Mouse (Mus musculus) forebrain, embryonic 12.5 days (tissue): ENCODE measurements around the gene Cox7a1. TPM values are rescaled to one million over a fixed set of nuclear protein-coding genes. Genes with fewer than 3 reads are reported as not detected.
"Not testable (repeated sequence)": the region's sequence is repeated elsewhere in the genome, so short reads cannot be mapped to it uniquely, and the experiment has no call there.

Experiments used
- ATAC-seq: fragments of 200-750 bp; cut with Nextera tagmentation; 2 replicates; pipeline ENCODE4 v1.8.0; 2017; ENCODE audit warnings: moderate TSS enrichment; ENCODE audit not compliant: low FRiP score
- H3K27ac ChIP-seq: fragments of 300-500 bp; sonication (generic); 2 replicates; pipeline ENCODE4 v1.5.1; 2016; ENCODE audit warnings: mild to moderate bottlenecking
- H3K27me3 ChIP-seq: fragments of 300-500 bp; sonication (generic); 2 replicates; pipeline ENCODE4 v1.6.1; 2016; ENCODE audit warnings: mild to moderate bottlenecking
- H3K36me3 ChIP-seq: fragments of 300-500 bp; sonication (generic); replicated peaks from 2 replicates; pipeline ENCODE4 v1.6.1; 2016; ENCODE audit warnings: mild to moderate bottlenecking
- H3K4me1 ChIP-seq: fragments of 300-500 bp; sonication (generic); 2 replicates; pipeline ENCODE4 v1.6.1; 2016
- H3K4me2 ChIP-seq: fragments of 300-500 bp; sonication (generic); 2 replicates; pipeline ENCODE4 v1.6.1; 2016; ENCODE audit warnings: mild to moderate bottlenecking, moderate library complexity
- H3K4me3 ChIP-seq: fragments of 300-500 bp; sonication (generic); replicated peaks from 2 replicates; pipeline ENCODE4 v1.5.1; 2016; ENCODE audit warnings: mild to moderate bottlenecking
- H3K9ac ChIP-seq: fragments of 300-500 bp; sonication (generic); 2 replicates; pipeline ENCODE4 v1.6.1; 2016; ENCODE audit warnings: mild to moderate bottlenecking
- H3K9me3 ChIP-seq: fragments of 300-500 bp; sonication (generic); 2 replicates; pipeline ENCODE4 v1.6.1; 2016
- WGBS: fragments of 180-500 bp; shearing (Covaris S2); methylation state at CpG from one replicate; pipeline ENCODE4 v1.1.7; 2016; 5-methylcytosine and 5-hydroxymethylcytosine counted together
- polyA plus RNA-seq: library from polyadenylated mRNA; unstranded; fragments of >200 nt; fragmentation: Nextera tagmentation; extraction: Ambion mirVana; gene quantifications from 2 replicates; pipeline ENCODE4 v1.2.1, GENCODE M21; 2016

The Cox7a1 gene
- polyA plus RNA-seq, 1 experiment from 2014 or later, result 3.0 TPM

DNA sequence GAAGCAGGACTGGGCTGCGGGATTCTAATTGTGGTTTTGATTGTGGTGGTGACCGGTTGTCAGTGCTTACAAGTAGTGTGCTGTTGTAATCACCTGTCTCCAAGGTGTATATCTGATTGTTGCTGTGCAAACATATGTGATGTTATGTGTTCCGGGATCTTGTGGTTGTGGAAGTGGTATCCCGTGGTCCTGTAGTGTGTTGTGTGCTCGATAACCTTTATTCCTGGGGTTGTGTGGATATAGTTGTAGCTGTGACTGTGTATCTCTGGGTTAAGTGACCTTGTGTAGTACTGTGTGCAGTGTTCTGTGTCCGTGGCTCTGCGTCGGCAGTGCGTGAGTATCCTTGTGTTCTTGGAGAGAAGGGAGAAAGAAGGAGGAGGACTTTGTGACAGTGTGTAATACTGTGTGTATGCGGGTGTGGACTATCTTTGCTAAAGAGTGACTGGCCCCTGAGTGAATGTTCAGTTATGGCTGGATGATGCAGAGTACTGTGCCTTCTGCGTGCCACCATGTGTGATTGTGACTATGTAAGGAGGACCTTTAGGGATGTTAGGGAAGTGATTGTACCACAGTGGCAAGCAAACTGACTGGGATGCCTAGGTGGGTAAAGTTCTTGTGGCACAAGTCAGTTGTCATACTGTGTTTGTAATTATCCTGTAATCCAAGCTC is 13.5 kb upstream of the Cox7a1 start:
- Histone ChIP-seq H3K9ac (peak overlapping the region; percentile 78), H3K4me3 (peak overlapping the region; percentile 69), H3K27ac (no peak overlapping the region), H3K9me3 (peaks cover 28% of the 10 kb centered on the region), H3K4me1 (peaks cover 12% of the 10 kb centered on the region), H3K36me3 (peaks cover 25% of the 10 kb centered on the region), H3K4me2 (peak overlapping the region; percentile 70), H3K27me3 (no peaks in the 10 kb centered on the region)
- 29% methylated on average over 11 of the region's 11 CpGs for WGBS
- ATAC-seq, result peak; percentile 39; the same call in 1 of the 2 replicates

DNA sequence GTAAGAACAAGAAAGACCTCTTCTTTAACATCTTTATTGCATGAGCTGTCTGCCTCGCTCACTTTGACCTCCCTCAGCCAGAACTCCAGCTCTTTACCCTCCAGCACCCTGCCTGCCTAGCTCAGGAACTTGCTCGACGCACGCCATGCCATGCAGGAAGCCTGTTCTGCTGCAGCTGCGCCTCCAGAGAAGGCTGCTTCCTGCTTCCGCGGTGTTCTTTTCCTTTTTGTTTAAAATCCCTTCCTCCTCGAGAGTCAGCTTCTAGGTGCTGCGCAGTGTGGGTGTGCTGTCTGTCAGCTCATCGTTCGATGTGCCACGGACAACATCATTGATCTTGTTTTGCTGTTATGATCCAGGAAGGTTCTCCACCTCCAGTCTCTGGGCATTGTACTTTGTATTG is 7.5 kb upstream of the Cox7a1 start:
- Histone ChIP-seq H3K4me3 (no peak overlapping the region), H3K4me2 (no peak overlapping the region), H3K36me3 (peaks cover 24% of the 10 kb centered on the region), H3K27me3 (no peaks in the 10 kb centered on the region), H3K9ac (no peak overlapping the region), H3K9me3 (no peaks in the 10 kb centered on the region), H3K27ac (no peak overlapping the region), H3K4me1 (no peaks in the 10 kb centered on the region)
- ATAC-seq, result no peak
- 88% methylated on average over 12 of the region's 12 CpGs for WGBS

DNA sequence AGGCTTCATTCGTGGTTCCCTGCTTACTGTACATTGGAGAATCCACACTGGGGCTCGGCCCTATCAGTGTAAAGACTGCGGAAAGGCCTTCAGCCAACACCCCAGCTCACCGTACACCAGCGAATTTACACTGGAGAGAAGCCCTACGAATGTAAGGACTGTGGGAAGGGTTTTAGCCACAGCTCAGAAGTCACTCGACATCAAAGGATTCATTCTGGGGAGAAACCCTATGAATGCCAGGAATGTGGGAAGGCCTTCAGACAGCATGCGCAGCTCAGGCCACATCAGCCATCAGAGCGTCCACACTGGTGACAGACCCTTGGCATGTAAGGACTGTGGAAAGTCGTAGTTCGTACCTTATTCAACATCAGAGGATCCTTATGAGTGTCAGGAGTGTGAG is 5.7 kb upstream of the Cox7a1 start:
- WGBS, result 88% methylated on average over 11 of the region's 11 CpGs
- no peak for ATAC-seq
- Histone ChIP-seq H3K4me2 (no peak overlapping the region), H3K27ac (no peak overlapping the region), H3K9ac (no peak overlapping the region), H3K36me3 (peaks cover 24% of the 10 kb centered on the region), H3K4me3 (no peak overlapping the region), H3K9me3 (no peaks in the 10 kb centered on the region), H3K4me1 (no peaks in the 10 kb centered on the region), H3K27me3 (no peaks in the 10 kb centered on the region)

DNA sequence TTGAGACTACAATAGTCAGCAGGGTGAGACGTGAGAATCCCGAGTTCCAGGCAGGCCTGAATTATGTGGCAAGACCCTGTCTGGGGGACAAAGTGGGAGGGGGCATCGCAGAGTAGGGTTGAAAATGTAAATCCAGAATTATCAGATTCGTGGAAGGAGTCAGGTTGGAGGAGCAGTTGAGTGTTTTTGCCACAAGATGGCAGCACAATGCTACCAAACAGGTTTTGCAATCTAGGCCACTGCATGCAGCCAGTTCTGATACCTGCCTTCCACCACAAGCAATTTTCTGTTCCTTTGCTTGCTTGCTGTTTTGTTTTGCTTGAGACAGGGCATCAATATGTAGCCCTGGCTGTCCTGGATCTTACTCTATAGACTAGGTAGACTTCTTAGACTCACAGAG is 2.6 kb upstream of the Cox7a1 start:
- Histone ChIP-seq H3K9me3 (no peaks in the 10 kb centered on the region), H3K4me3 (no peak overlapping the region), H3K9ac (no peak overlapping the region), H3K27ac (no peak overlapping the region; the same call in 1 of the 2 replicates), H3K27me3 (no peaks in the 10 kb centered on the region), H3K36me3 (peaks cover 26% of the 10 kb centered on the region), H3K4me1 (peaks cover 10% of the 10 kb centered on the region), H3K4me2 (no peak overlapping the region)
- WGBS, result 6% methylated on average over 4 of the region's 4 CpGs
- ATAC-seq, result peak; percentile 45; the same call in 1 of the 2 replicates

DNA sequence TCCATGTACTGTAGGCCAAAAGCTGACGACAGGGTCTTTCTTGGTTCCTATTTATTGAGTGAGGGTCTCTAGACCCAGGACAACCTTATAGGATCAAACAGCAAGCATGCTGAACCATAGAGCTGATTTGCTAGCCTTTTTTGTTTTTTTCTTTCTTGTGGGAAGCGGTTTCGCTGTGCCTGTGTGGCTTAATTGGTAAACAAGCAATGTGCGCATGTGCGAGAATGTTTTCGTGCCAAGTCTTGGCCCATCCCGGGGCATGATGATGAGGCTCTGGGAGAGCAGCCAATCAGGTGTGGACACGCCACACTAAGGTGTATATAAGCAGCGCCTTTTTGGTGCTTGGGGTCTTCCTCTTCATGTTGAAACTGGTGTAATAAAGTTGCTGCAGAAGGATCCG is 2.0 kb upstream of the Cox7a1 start:
- H3K4me2 ChIP-seq, H3K27ac ChIP-seq, ATAC-seq, H3K27me3 ChIP-seq, H3K9ac ChIP-seq, H3K4me3 ChIP-seq, H3K9me3 ChIP-seq: not testable (repeated sequence)
- H3K36me3 ChIP-seq, result peaks cover 26% of the 10 kb centered on the region
- H3K4me1 ChIP-seq, result peaks cover 10% of the 10 kb centered on the region
- WGBS, result 93% methylated on average over 10 of the region's 10 CpGs

DNA sequence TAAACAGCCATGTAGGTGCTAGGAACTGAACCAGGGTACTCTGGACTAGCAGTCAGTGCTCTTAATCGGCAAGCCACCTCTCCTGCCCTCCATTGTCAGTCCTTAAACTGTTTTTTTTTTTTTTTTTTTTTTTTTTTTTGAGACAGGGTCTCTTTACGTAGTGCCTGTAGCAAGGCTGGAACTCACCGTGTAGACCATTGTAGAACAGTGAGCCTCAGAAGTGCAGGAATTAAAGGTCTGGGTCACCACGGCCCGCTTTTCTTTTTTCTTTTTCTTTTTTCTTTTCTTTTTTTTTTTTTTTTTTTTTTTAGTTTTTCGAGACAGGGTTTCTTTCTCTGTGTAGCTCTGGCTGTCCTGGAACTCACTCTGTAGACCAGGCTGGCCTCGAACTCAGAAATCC is 755 bp upstream of the Cox7a1 start:
- H3K4me2 ChIP-seq, ATAC-seq, H3K9ac ChIP-seq, H3K4me3 ChIP-seq, H3K27ac ChIP-seq, H3K27me3 ChIP-seq, H3K9me3 ChIP-seq: not testable (repeated sequence)
- WGBS, result 70% methylated on average over 7 of the region's 7 CpGs
- Histone ChIP-seq H3K4me1 (peaks cover 10% of the 10 kb centered on the region), H3K36me3 (peaks cover 28% of the 10 kb centered on the region)

DNA sequence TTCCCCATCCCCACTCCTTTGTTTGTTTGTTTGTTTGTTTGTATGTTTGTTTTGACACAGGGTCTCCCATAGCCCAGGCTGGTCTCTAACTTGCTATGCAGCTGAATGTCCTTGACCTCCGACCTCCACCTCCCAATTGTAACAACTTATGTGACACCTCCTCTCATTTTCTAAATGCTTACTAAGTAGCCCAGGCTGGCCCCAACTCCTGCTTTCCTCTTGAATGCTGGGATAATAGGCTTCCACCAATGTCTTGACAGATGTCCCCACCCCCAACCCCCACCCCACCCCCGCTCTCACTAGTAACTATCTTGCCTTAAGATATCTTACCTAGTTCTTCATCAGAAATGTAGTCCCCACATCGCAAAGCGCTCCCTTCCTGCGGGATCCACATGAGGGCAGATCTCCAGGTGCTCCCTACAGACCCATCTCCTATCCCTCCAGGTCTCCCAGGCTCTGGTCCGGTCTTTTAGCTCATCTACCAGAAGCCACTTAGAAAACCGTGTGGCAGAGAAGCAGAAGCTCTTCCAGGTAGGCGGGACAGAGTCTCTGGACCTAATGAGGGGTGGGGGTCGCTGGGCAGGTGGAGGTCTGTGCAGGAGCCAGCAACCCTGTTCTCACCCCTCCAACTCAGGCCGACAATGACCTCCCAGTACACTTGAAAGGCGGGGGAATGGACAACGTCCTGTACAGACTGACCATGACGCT is 851 bp downstream of the Cox7a1 start:
- no peak overlapping the region for H3K4me3 ChIP-seq
- no peak for ATAC-seq

DNA sequence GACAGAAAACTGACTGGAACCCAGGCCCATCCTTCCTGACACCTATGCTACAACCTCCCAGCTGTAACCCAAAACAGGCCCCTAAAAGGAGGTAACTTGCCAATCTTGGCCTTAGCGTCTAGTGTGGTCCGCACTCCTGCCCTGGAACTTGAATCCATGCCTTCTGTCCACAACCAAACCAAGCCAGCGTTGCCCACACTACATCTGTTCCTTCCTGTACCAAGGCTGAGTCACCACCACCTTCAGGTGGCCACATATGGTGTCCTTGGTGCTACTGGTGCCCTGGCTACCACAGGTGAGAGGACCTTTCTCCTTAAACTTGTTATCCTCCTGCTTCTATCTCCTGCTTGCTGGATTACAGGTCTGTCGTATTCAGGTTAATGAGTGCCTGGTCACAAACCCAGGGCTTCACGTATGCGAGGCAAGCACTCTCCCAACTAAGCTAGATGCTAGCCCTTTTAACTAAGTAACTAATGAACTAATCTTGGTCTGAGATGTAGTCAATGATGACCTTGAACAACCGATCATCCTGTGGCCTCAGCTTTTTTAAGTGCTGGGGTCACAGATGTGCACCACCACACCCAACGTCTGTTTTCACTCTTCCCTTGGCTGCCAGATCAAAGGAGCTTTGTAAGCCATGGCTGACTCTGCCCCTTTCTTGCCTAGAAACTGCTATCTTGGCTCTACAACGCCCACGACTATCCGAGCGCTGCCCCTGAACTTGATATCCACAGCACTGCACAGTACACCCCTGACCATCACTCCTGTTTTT is 4.6 kb downstream of the Cox7a1 start:
- H3K9ac ChIP-seq, result no peak overlapping the region
- H3K27me3 ChIP-seq, result no peaks in the 10 kb centered on the region
- 88% methylated on average over 12 of the region's 12 CpGs for WGBS
- no peak overlapping the region for H3K4me3 ChIP-seq
- no peaks in the 10 kb centered on the region for H3K9me3 ChIP-seq
- peaks cover 57% of the 10 kb centered on the region for H3K36me3 ChIP-seq
- no peak for ATAC-seq
- no peak overlapping the region for H3K4me2 ChIP-seq
- peaks cover 21% of the 10 kb centered on the region for H3K4me1 ChIP-seq
- H3K27ac ChIP-seq, result no peak overlapping the region

More for the DNA sequence above, 851 bp downstream of the Cox7a1 start:
- WGBS, result 72% methylated on average over 13 of the region's 13 CpGs
- Histone ChIP-seq H3K36me3 (peaks cover 32% of the 10 kb centered on the region), H3K4me1 (peaks cover 10% of the 10 kb centered on the region), H3K9ac (no peak overlapping the region), H3K27ac (no peak overlapping the region), H3K27me3 (no peaks in the 10 kb centered on the region), H3K9me3 (no peaks in the 10 kb centered on the region), H3K4me2 (no peak overlapping the region)

DNA sequence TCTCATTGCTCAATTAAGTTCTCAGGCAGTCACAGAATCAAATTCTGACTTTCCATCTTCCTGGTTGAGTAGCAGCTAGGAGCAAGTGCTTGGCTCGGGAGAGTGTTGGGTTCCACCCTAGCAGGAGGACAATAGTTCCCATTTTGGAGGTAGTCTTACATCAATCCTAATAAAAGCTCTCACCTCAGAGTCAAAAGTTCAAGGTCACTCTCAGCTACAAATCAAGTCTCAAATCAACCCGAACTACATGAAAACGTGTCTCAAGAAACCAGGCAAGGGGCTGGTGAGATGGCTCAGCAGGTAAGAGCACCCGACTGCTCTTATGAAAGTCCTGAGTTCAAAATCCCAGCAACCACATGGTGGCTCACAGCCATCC is 5.2 kb downstream of the Cox7a1 start:
- Histone ChIP-seq H3K9me3 (no peaks in the 10 kb centered on the region), H3K9ac (no peak overlapping the region), H3K4me1 (peaks cover 19% of the 10 kb centered on the region), H3K27me3 (no peaks in the 10 kb centered on the region), H3K4me2 (no peak overlapping the region), H3K4me3 (no peak overlapping the region), H3K27ac (no peak overlapping the region), H3K36me3 (peaks cover 57% of the 10 kb centered on the region)
- ATAC-seq, result no peak
- WGBS, result 87% methylated on average over 4 of the region's 4 CpGs

DNA sequence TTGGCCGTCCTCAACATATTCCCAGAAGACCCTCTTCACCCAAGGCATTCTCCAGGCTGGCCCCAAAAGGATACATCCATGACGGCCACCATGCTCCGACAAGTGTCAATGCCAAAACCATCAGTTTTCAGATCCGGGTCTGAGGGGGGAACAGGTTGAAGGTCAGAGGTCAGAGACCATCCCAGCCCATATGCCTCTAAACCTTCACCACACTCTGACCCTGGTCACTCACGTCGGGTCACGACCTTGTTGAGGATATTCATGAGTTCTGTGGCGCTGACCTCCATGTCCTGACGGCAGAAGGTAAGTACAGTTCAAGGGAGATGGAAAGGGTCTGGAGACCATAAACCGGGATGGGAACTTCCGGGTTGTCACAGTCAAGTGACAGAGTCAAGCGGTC is 8.1 kb downstream of the Cox7a1 start:
- Histone ChIP-seq H3K4me2 (no peak overlapping the region), H3K9me3 (no peaks in the 10 kb centered on the region), H3K9ac (no peak overlapping the region), H3K27ac (no peak overlapping the region), H3K27me3 (no peaks in the 10 kb centered on the region), H3K36me3 (peaks cover 45% of the 10 kb centered on the region), H3K4me1 (peaks cover 18% of the 10 kb centered on the region), H3K4me3 (no peak overlapping the region)
- ATAC-seq, result no peak
- whole genome bisulfite sequencing, result 89% methylated on average over 12 of the region's 12 CpGs

DNA sequence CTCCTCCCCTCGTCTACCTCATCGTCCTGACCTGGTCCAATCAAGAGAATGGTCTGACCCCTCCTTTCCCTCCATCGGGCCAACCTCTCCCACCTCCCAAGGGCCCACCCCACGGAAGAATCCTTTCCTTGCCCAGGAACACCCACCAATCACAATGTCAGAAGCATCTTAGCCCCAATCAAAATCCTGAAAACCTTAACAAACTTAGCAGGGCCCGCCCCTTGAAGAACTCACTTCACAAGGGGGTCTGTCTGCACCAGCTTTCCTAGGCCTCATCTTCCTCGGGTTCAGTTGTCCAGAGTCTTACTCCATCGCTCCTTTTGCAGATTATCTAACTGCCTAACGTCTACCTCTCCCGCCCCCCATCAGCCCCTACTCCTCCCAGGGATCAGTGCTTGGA is 9.1 kb downstream of the Cox7a1 start:
- no peak for ATAC-seq
- Histone ChIP-seq H3K27ac (peak overlapping the region; percentile 25; the same call in 1 of the 2 replicates), H3K36me3 (peaks cover 36% of the 10 kb centered on the region), H3K4me2 (peak overlapping the region; percentile 81), H3K27me3 (no peaks in the 10 kb centered on the region), H3K9me3 (no peaks in the 10 kb centered on the region), H3K9ac (peak overlapping the region; percentile 74), H3K4me3 (peak overlapping the region; percentile 74), H3K4me1 (peaks cover 18% of the 10 kb centered on the region)
- WGBS, result 9% methylated on average over 9 of the region's 9 CpGs

DNA sequence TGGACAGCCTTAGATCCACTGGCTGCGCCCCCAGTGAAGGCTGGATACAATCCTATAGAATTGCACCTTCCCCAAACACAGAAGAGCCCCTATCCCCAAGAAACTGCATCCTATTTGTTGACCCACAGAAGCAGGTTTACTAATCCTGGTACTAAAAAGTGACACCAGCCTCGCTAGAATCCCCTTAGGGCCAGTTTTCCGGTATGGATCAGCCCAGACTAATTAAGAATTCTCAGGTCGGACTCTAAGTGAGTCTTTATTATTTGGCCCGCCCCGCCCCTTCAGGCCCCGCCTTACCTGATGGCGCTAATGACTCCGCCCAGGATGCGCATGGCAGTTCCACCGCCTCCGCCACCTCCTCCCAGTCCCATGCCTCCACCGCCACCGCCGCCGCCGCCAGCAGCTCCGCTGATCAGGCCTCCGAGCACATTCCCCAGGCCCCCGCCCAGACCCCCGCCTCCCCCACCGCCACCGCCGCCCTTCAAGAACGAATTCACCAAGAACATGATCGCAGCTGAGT is 9.7 kb downstream of the Cox7a1 start:
- H3K4me3 ChIP-seq, result peak overlapping the region; percentile 74
- 1% methylated on average over 18 of the region's 26 CpGs for WGBS
- peak overlapping the region; percentile 81 for H3K4me2 ChIP-seq
- peaks cover 21% of the 10 kb centered on the region for H3K4me1 ChIP-seq
- H3K9ac ChIP-seq, result peak overlapping the region; percentile 74
- peak; percentile 71 for ATAC-seq
- H3K27me3 ChIP-seq, result no peaks in the 10 kb centered on the region
- no peaks in the 10 kb centered on the region for H3K9me3 ChIP-seq
- peak overlapping the region; percentile 75 for H3K27ac ChIP-seq
- peaks cover 31% of the 10 kb centered on the region for H3K36me3 ChIP-seq
